Mouse (Mus musculus) limb, embryonic 11.5 days (tissue): ENCODE results near the gene Cd9. TPM values are rescaled to one million over a fixed set of nuclear protein-coding genes. Genes with fewer than 3 reads are reported as not detected.

Experiments used
- ATAC-seq: fragments of 200-750 bp; cut with Nextera tagmentation; 2 replicates; pipeline ENCODE4 v1.8.0; 2017; ENCODE audit warnings: low read depth; ENCODE audit not compliant: insufficient number of reproducible peaks, low FRiP score, low TSS enrichment
- DNase-seq: peaks from one replicate; pipeline ENCODE4 v3.0.0-alpha.2; 2015; ENCODE audit warnings: low spot score
- H3K27ac ChIP-seq: fragments of 300-500 bp; sonication (generic); replicated peaks from 2 replicates; pipeline ENCODE4 v1.5.1; 2014; ENCODE audit warnings: low read depth, mild to moderate bottlenecking, low read length
- H3K27me3 ChIP-seq: fragments of 300-500 bp; sonication (generic); 2 replicates; pipeline ENCODE4 v1.6.1; 2014; ENCODE audit warnings: mild to moderate bottlenecking, low read length, mixed read lengths; ENCODE audit not compliant: control insufficient read depth, insufficient read depth
- H3K36me3 ChIP-seq: fragments of 300-500 bp; sonication (generic); 2 replicates; pipeline ENCODE4 v1.6.1; 2014; ENCODE audit warnings: mild to moderate bottlenecking, low read length, moderate library complexity, mixed read lengths; ENCODE audit not compliant: control insufficient read depth, insufficient read depth
- H3K4me1 ChIP-seq: fragments of 300-500 bp; sonication (generic); 2 replicates; pipeline ENCODE4 v1.6.1; 2014; ENCODE audit warnings: low read length, mixed read lengths; ENCODE audit not compliant: control insufficient read depth, insufficient read depth
- H3K4me2 ChIP-seq: fragments of 300-500 bp; sonication (generic); 2 replicates; pipeline ENCODE4 v1.6.1; 2014; ENCODE audit warnings: low read depth, mild to moderate bottlenecking, moderate library complexity; ENCODE audit not compliant: severe bottlenecking
- H3K4me3 ChIP-seq: fragments of 300-500 bp; sonication (generic); 2 replicates; pipeline ENCODE4 v1.5.1; 2014; ENCODE audit warnings: low read depth, low read length
- H3K9ac ChIP-seq: fragments of 300-500 bp; sonication (generic); 2 replicates; pipeline ENCODE4 v1.6.1; 2014; ENCODE audit warnings: mild to moderate bottlenecking, low read length
- H3K9me3 ChIP-seq: fragments of 300-500 bp; sonication (generic); 2 replicates; pipeline ENCODE4 v1.6.1; 2016; ENCODE audit warnings: low read length; ENCODE audit not compliant: control insufficient read depth
- WGBS: fragments of 180-500 bp; shearing (Covaris S2); extraction: QIAGEN DNeasy Blood & Tissue Kit; methylation state at CpG from one replicate; pipeline ENCODE4 v1.1.7; 2014; 5-methylcytosine and 5-hydroxymethylcytosine counted together
- polyA plus RNA-seq: library from polyadenylated mRNA; unstranded; fragments of >200 nt; fragmentation: Nextera tagmentation; extraction: Ambion mirVana; gene quantifications from 2 replicates; pipeline ENCODE4 v1.2.1, GENCODE M21; 2014

The Cd9 gene
- polyA plus RNA-seq, 1 experiment from 2014 or later: 42.4 TPM

- no peak for DNase-seq
- Histone ChIP-seq H3K4me2 (no peak overlapping the region), H3K27me3 (no peaks in the 10 kb centered on the region), H3K4me1 (no peaks in the 10 kb centered on the region), H3K4me3 (no peak overlapping the region), H3K9ac (no peak overlapping the region), H3K9me3 (no peaks in the 10 kb centered on the region), H3K36me3 (no peaks in the 10 kb centered on the region), H3K27ac (no peak overlapping the region)
- WGBS: 82% methylated on average over 5 of the region's 5 CpGs
- ATAC-seq: no peak
These were observed 34.9 kb upstream of the Cd9 start for GRCm38 (mm10) chr6:125529479-125529878.

- no peak overlapping the region for H3K27ac ChIP-seq
- WGBS: 81% methylated on average over 9 of the region's 9 CpGs
- DNase-seq: no peak
- ATAC-seq: no peak
- no peak overlapping the region for H3K4me2 ChIP-seq
- H3K4me1 ChIP-seq: no peaks in the 10 kb centered on the region
- H3K36me3 ChIP-seq: no peaks in the 10 kb centered on the region
- no peak overlapping the region for H3K9ac ChIP-seq
- no peaks in the 10 kb centered on the region for H3K9me3 ChIP-seq
- no peak overlapping the region for H3K4me3 ChIP-seq
- H3K27me3 ChIP-seq: no peaks in the 10 kb centered on the region
These were observed 34.1 kb upstream of the Cd9 start for GRCm38 (mm10) chr6:125528614-125529200.

- no peak overlapping the region for H3K27ac ChIP-seq
- H3K36me3 ChIP-seq: no peaks in the 10 kb centered on the region
- no peak overlapping the region for H3K9ac ChIP-seq
- H3K9me3 ChIP-seq: no peaks in the 10 kb centered on the region
- DNase-seq (no peak), ATAC-seq (no peak)
- H3K4me2 ChIP-seq: no peak overlapping the region
- no peaks in the 10 kb centered on the region for H3K27me3 ChIP-seq
- 72% methylated on average over 3 of the region's 3 CpGs for WGBS
- H3K4me3 ChIP-seq: no peak overlapping the region
- H3K4me1 ChIP-seq: no peaks in the 10 kb centered on the region
These were observed 31.5 kb upstream of the Cd9 start for GRCm38 (mm10) chr6:125526066-125526465.

- DNase-seq (no peak), ATAC-seq (no peak)
- no peak overlapping the region for H3K4me3 ChIP-seq
- no peaks in the 10 kb centered on the region for H3K36me3 ChIP-seq
- H3K4me1 ChIP-seq: no peaks in the 10 kb centered on the region
- H3K9ac ChIP-seq: no peak overlapping the region
- H3K27ac ChIP-seq: no peak overlapping the region
- H3K4me2 ChIP-seq: no peak overlapping the region
- WGBS: 88% methylated on average over 6 of the region's 6 CpGs
- H3K27me3 ChIP-seq: no peaks in the 10 kb centered on the region
- H3K9me3 ChIP-seq: no peaks in the 10 kb centered on the region
These were observed 29.4 kb upstream of the Cd9 start for GRCm38 (mm10) chr6:125524027-125524426.

- Histone ChIP-seq H3K4me2 (no peak overlapping the region), H3K27me3 (no peaks in the 10 kb centered on the region), H3K9ac (no peak overlapping the region), H3K9me3 (no peaks in the 10 kb centered on the region), H3K27ac (no peak overlapping the region), H3K4me1 (no peaks in the 10 kb centered on the region), H3K36me3 (no peaks in the 10 kb centered on the region), H3K4me3 (no peak overlapping the region)
- ATAC-seq (no peak), DNase-seq (no peak)
- 63% methylated on average over 5 of the region's 5 CpGs for WGBS
These were observed 27.1 kb upstream of the Cd9 start for GRCm38 (mm10) chr6:125521558-125522193.

- no peak overlapping the region for H3K4me3 ChIP-seq
- H3K27me3 ChIP-seq: no peaks in the 10 kb centered on the region
- no peak overlapping the region for H3K4me2 ChIP-seq
- H3K36me3 ChIP-seq: no peaks in the 10 kb centered on the region
- ATAC-seq (no peak), DNase-seq (no peak)
- H3K9ac ChIP-seq: no peak overlapping the region
- no peaks in the 10 kb centered on the region for H3K4me1 ChIP-seq
- H3K9me3 ChIP-seq: no peaks in the 10 kb centered on the region
- WGBS: 80% methylated on average over 11 of the region's 11 CpGs
- H3K27ac ChIP-seq: no peak overlapping the region
These were observed 21.1 kb upstream of the Cd9 start for GRCm38 (mm10) chr6:125515503-125516315.

- WGBS: 70% methylated on average over 6 of the region's 6 CpGs
- H3K4me2 ChIP-seq: no peak overlapping the region
- H3K9me3 ChIP-seq: no peaks in the 10 kb centered on the region
- no peak overlapping the region for H3K9ac ChIP-seq
- no peaks in the 10 kb centered on the region for H3K36me3 ChIP-seq
- no peak overlapping the region for H3K4me3 ChIP-seq
- DNase-seq: no peak
- ATAC-seq: no peak
- H3K27me3 ChIP-seq: no peaks in the 10 kb centered on the region
- no peak overlapping the region for H3K27ac ChIP-seq
- no peaks in the 10 kb centered on the region for H3K4me1 ChIP-seq
These were observed 18.5 kb upstream of the Cd9 start for GRCm38 (mm10) chr6:125512950-125513596.

GRCm38 (mm10) chr6:125511196-125511595, 16.6 kb upstream of the Cd9 start:
- Histone ChIP-seq H3K36me3 (no peaks in the 10 kb centered on the region), H3K27me3 (no peaks in the 10 kb centered on the region), H3K27ac (no peak overlapping the region), H3K9ac (no peak overlapping the region), H3K4me3 (no peak overlapping the region), H3K9me3 (no peaks in the 10 kb centered on the region), H3K4me1 (no peaks in the 10 kb centered on the region), H3K4me2 (no peak overlapping the region)
- ATAC-seq (no peak), DNase-seq (no peak)
- WGBS: 78% methylated on average over 7 of the region's 7 CpGs
